24 mouse cellular contexts compared by ENCODE assay signal in the genomic region with DNA sequence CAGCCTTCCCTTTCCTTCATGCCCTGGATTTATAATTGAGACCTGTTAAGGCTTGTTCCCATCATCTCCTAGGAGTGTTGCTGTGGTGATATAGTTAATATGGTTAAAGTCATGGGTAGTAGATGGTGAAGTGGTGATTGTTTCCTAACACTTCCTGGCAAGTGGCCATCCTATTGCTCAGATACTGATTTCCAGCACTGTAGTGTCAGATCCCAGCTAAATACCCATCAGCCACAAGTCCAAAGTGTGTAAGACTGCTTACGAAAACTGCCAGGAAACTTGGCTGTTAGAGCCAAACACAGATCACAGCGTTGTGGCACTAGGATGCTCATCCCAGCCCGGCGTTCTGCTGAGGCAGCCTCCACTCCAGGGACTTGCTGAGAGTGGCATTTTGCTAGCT. TPM values are rescaled to one million over a fixed set of nuclear protein-coding genes. Genes with fewer than 3 reads are reported as not detected.
DNase-seq lines count a peak whose midpoint lies in the region; ATAC-seq and TF ChIP-seq lines count a peak whose summit lies in the region.
"Had no signal": no experiment of that assay in that cellular context is flagged by ENCODE, and none has a peak within 500 bp of the region (broad histone marks: within the 10 kb centered on the region; RNA-seq: fewer than 3 reads in every experiment).

No protein-coding gene starts in this region.

- no peak overlapping the region for H3K4me3 ChIP-seq in liver, adult 2 months (ENCODE audit: insufficient read depth, low read depth, low read length)
- H3K4me3 ChIP-seq in liver, embryonic 11.5 days (ENCODE audit: low read depth, low read length): no peak overlapping the region
- H3K4me3 ChIP-seq: embryonic facial prominence, embryonic 12.5 days; forebrain, embryonic 15.5 days; heart, embryonic 12.5 days; liver, embryonic 13.5 days; midbrain, embryonic 15.5 days; neural tube, embryonic 12.5 days had no signal

- 25% methylated on average over 4 of the region's 4 CpGs for WGBS in liver, adult 2 months
- WGBS in liver, embryonic 11.5 days: 92% methylated on average over 4 of the region's 4 CpGs

- no peak for TF ChIP-seq CTCF in liver, adult 2 months (IDR thresholded peaks at IDR 0.05; ENCODE audit: low read depth, low read length)

- TF ChIP-seq POLR2A in liver, adult 2 months (IDR thresholded peaks at IDR 0.05; ENCODE audit: extremely low read depth, insufficient read depth, low read length): no peak

- ATAC-seq in liver, embryonic 11.5 days (replicated peaks; ENCODE audit: low FRiP score): no peak
- ATAC-seq: forebrain, embryonic 15.5 days; midbrain, embryonic 15.5 days had no signal

- no peak overlapping the region for H3K4me2 ChIP-seq in liver, embryonic 11.5 days
- H3K4me2 ChIP-seq: embryonic facial prominence, embryonic 12.5 days; forebrain, embryonic 15.5 days; heart, embryonic 12.5 days; liver, embryonic 13.5 days; midbrain, embryonic 15.5 days; neural tube, embryonic 12.5 days had no signal

- DNase-seq in adrenal gland, adult 2 months: peak; percentile 26
- no peak for DNase-seq in adrenal gland, adult 18-20 months (ENCODE audit: low spot score in 2 of 2)
- peak; percentile 70 for DNase-seq in liver, adult 2 months (ENCODE audit: extremely low read depth, low read depth, low spot score)
- DNase-seq in liver, embryonic 11.5 days (ENCODE audit: low spot score): no peak
- peak; percentile 60 for DNase-seq in fibroblast of lung, adult 2 months (ENCODE audit: low read depth)
- DNase-seq in lung, postnatal 36 days: peak; percentile 45
- DNase-seq in kidney, adult 9 months: no peak
- DNase-seq in heart, adult 18-20 months: no peak
- DNase-seq: adrenal gland, postnatal 25 days; cerebellum, adult 9-11 months; heart, postnatal 14 days; kidney, adult 11 months; liver, embryonic 13.5 days had no signal

- H3K79me2 ChIP-seq in liver, adult 2 months (ENCODE audit: control insufficient read depth, insufficient read depth, low read length): peaks cover 18% of the 10 kb centered on the region; the same call in 1 of the 2 replicates

- H3K27me3 ChIP-seq in liver, adult 2 months (ENCODE audit: control insufficient read depth, insufficient read depth, low read length): no peaks in the 10 kb centered on the region
- no peaks in the 10 kb centered on the region for H3K27me3 ChIP-seq in liver, embryonic 11.5 days (replicated peaks; ENCODE audit: control insufficient read depth, insufficient read depth, low read length)
- H3K27me3 ChIP-seq: embryonic facial prominence, embryonic 12.5 days; forebrain, embryonic 15.5 days; heart, embryonic 12.5 days; liver, embryonic 13.5 days; midbrain, embryonic 15.5 days; neural tube, embryonic 12.5 days had no signal

- H3K9ac ChIP-seq in liver, adult 2 months (ENCODE audit: low read depth, low read length): no peak overlapping the region
- no peak overlapping the region for H3K9ac ChIP-seq in liver, embryonic 11.5 days (ENCODE audit: low read depth, low read length)
- H3K9ac ChIP-seq: embryonic facial prominence, embryonic 12.5 days; forebrain, embryonic 15.5 days; heart, embryonic 12.5 days; liver, embryonic 13.5 days; midbrain, embryonic 15.5 days; neural tube, embryonic 12.5 days had no signal

- H3K9me3 ChIP-seq in liver, embryonic 11.5 days (ENCODE audit: control insufficient read depth, low read length): no peaks in the 10 kb centered on the region
- H3K9me3 ChIP-seq: embryonic facial prominence, embryonic 12.5 days; forebrain, embryonic 15.5 days; heart, embryonic 12.5 days; liver, embryonic 13.5 days; midbrain, embryonic 15.5 days; neural tube, embryonic 12.5 days had no signal

- peaks cover 8% of the 10 kb centered on the region for H3K4me1 ChIP-seq in liver, adult 2 months (ENCODE audit: control insufficient read depth, insufficient read depth, low read length)
- H3K4me1 ChIP-seq in liver, embryonic 11.5 days (replicated peaks; ENCODE audit: control insufficient read depth, insufficient read depth, low read length): peaks cover 29% of the 10 kb centered on the region

- H3K36me3 ChIP-seq in liver, adult 2 months (ENCODE audit: control insufficient read depth, insufficient read depth, low read length): peaks cover 29% of the 10 kb centered on the region
- H3K36me3 ChIP-seq in liver, embryonic 11.5 days (ENCODE audit: control insufficient read depth, insufficient read depth, low read length): peaks cover 16% of the 10 kb centered on the region

- H3K27ac ChIP-seq in liver, adult 2 months (replicated peaks; ENCODE audit: insufficient read depth, low read depth, low read length): no peak overlapping the region
- no peak overlapping the region for H3K27ac ChIP-seq in liver, embryonic 11.5 days (ENCODE audit: low read depth, low read length)
- H3K27ac ChIP-seq: embryonic facial prominence, embryonic 12.5 days; forebrain, embryonic 15.5 days; liver, embryonic 13.5 days; midbrain, embryonic 15.5 days; neural tube, embryonic 12.5 days had no signal

RNA-seq across cellular contexts. Expression of gene Gnl2, which starts 18.0 kb away (rescaled TPM):
- total RNA-seq in adrenal gland, adult 2 months (2021): 10 to 100 TPM; 41.5 to 59.6 TPM
- polyA plus RNA-seq in adrenal gland, adult 2 months (2012; rRNA removed): 6.6 and 7.2 TPM in 2 replicates
- total RNA-seq in adrenal gland, adult 18-20 months (2021): 10 to 100 TPM; 57.3 to 61.3 TPM
- total RNA-seq in liver, adult 2 months (2014; rRNA removed): 19.3 and 22.0 TPM in 2 replicates
- 7.1 and 13.7 TPM in 2 replicates for polyA plus RNA-seq in liver, adult 2 months (2012; rRNA removed)
- 106 and 107 TPM in 2 replicates for polyA plus RNA-seq in liver, embryonic 11.5 days (2014; fragmentation: Nextera tagmentation; extraction: Ambion mirVana)
- total RNA-seq in heart, adult 18-20 months (2021): 10 to 100 TPM; 28.6 to 29.2 TPM

RNA-seq across cellular contexts. Expression of gene Dnali1, which starts 31.2 kb away (rescaled TPM):
- total RNA-seq in adrenal gland, adult 2 months (2021): not detected
- 0.06 TPM in 1 of 2 replicates, not detected in the other for polyA plus RNA-seq in adrenal gland, adult 2 months (2012; rRNA removed)
- total RNA-seq in adrenal gland, adult 18-20 months (2021): not detected
- total RNA-seq in liver, adult 2 months (2014; rRNA removed): 0.09 TPM in 1 of 2 replicates, not detected in the other
- polyA plus RNA-seq in liver, adult 2 months (2012; rRNA removed): 0.05 TPM in 1 of 2 replicates, not detected in the other
- 0.07 and 0.19 TPM in 2 replicates for polyA plus RNA-seq in liver, embryonic 11.5 days (2014; fragmentation: Nextera tagmentation; extraction: Ambion mirVana)
- total RNA-seq in heart, adult 18-20 months (2021): under 1 TPM in 1 of 2 experiments, not detected in 1; 0.33 TPM
- total RNA-seq: adrenal gland, postnatal 25 days; common myeloid progenitor, adult 5-6 weeks; gastrocnemius, adult 8-10 months; granulocyte monocyte progenitor cell, adult 5-6 weeks; megakaryocyte-erythroid progenitor cell, adult 5-6 weeks had no signal
- polyA plus RNA-seq: large intestine, adult 2 months; liver, embryonic 13.5 days; spleen, adult 2 months had no signal

RNA-seq across cellular contexts. Expression of gene Snip1, which starts 32.1 kb away (rescaled TPM):
- 10 to 100 TPM; 18.3 to 19.3 TPM for total RNA-seq in adrenal gland, adult 2 months (2021)
- 6.1 TPM in 2 replicates for polyA plus RNA-seq in adrenal gland, adult 2 months (2012; rRNA removed)
- 10 to 100 TPM; 16.9 to 20.7 TPM for total RNA-seq in adrenal gland, adult 18-20 months (2021)
- 7.5 and 7.6 TPM in 2 replicates for total RNA-seq in liver, adult 2 months (2014; rRNA removed)
- polyA plus RNA-seq in liver, adult 2 months (2012; rRNA removed): 6.1 and 6.9 TPM in 2 replicates
- polyA plus RNA-seq in liver, embryonic 11.5 days (2014; fragmentation: Nextera tagmentation; extraction: Ambion mirVana): 26.7 and 31.3 TPM in 2 replicates
- total RNA-seq in heart, adult 18-20 months (2021): 1 to 10 TPM; 7.1 to 7.7 TPM

RNA-seq across cellular contexts. Expression of gene Rspo1, which starts 48.1 kb away (rescaled TPM):
- 1 to 10 TPM; 5.1 to 7.5 TPM for total RNA-seq in adrenal gland, adult 2 months (2021)
- 6.8 and 7.1 TPM in 2 replicates for polyA plus RNA-seq in adrenal gland, adult 2 months (2012; rRNA removed)
- total RNA-seq in adrenal gland, adult 18-20 months (2021): 1 to 10 TPM; 4.6 to 7.8 TPM
- 0.09 TPM in 1 of 2 replicates, not detected in the other for total RNA-seq in liver, adult 2 months (2014; rRNA removed)
- 0.37 and 0.56 TPM in 2 replicates for polyA plus RNA-seq in liver, adult 2 months (2012; rRNA removed)
- polyA plus RNA-seq in liver, embryonic 11.5 days (2014; fragmentation: Nextera tagmentation; extraction: Ambion mirVana): 4.9 and 5.2 TPM in 2 replicates
- total RNA-seq in heart, adult 18-20 months (2021): 1 to 10 TPM; 3.1 to 4.3 TPM
- total RNA-seq: megakaryocyte-erythroid progenitor cell, adult 5-6 weeks had no signal

RNA-seq across cellular contexts. Expression of gene Meaf6, which starts 50.6 kb away (rescaled TPM):
- 10 to 100 TPM; 29.9 to 30.6 TPM for total RNA-seq in adrenal gland, adult 2 months (2021)
- 4.3 and 6.4 TPM in 2 replicates for polyA plus RNA-seq in adrenal gland, adult 2 months (2012; rRNA removed)
- 10 to 100 TPM; 24.0 to 29.2 TPM for total RNA-seq in adrenal gland, adult 18-20 months (2021)
- total RNA-seq in liver, adult 2 months (2014; rRNA removed): 4.7 and 4.9 TPM in 2 replicates
- polyA plus RNA-seq in liver, adult 2 months (2012; rRNA removed): 5.2 and 5.9 TPM in 2 replicates
- 53.6 and 54.2 TPM in 2 replicates for polyA plus RNA-seq in liver, embryonic 11.5 days (2014; fragmentation: Nextera tagmentation; extraction: Ambion mirVana)
- 10 to 100 TPM; 18.3 to 23.4 TPM for total RNA-seq in heart, adult 18-20 months (2021)

Comparison
In these comparisons a context has a peak if more than half of its experiments do, and no peak if none do; other contexts are left out.
1. DNase-seq: peak in adrenal gland, adult 2 months (single experiment), liver, adult 2 months (single experiment), fibroblast of lung, adult 2 months (single experiment) and lung, postnatal 36 days (single experiment); none in adrenal gland, adult 18-20 months (0 of 2), liver, embryonic 11.5 days (single experiment), kidney, adult 9 months (single experiment) and heart, adult 18-20 months (0 of 2).